Mouse (Mus musculus): ENCODE measurements around the gene Csk. TPM values are rescaled to one million over a fixed set of nuclear protein-coding genes. Genes with fewer than 3 reads are reported as not detected.

The Csk gene
- total and polyA plus RNA-seq, 2 experiments from 2014 or later: 46.3 to 135 TPM

DNA sequence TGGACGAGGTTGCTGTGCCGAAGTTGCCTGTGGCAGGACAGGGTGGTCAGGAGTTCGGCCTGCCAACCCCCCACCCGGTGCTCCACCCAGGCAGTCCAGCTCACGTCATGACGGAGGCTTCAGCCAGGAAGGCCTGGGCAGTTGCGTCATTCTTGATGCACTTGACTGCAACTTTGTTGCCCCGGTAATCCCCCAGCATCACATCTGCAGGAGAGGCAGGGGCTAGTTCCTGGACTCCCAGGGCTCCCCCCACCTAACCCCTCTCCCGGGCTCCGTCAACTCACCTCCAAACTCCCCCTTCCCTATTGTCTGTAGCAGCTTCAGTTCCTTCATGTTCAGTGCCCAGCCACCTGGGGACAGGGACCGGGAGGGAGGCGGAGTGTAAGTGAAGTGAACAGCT is 24.7 kb downstream of the Csk start:
- H3K36me3 ChIP-seq (ENCODE audit: insufficient read depth): peaks cover 76% of the 10 kb centered on the region
- ATAC-seq: no peak
- no peak for TF ChIP-seq CTCF (IDR thresholded peaks at IDR 0.05; ENCODE audit: low read depth)

GRCm38 (mm10) chr9:57627892-57628291 is 25.5 kb downstream of the Csk start:
- H3K4me3 ChIP-seq (ENCODE audit: low read depth, low read length): no peak overlapping the region
- WGBS: 91% methylated on average over 11 of the region's 11 CpGs
- DNase-seq (no peak), ATAC-seq (no peak)
- TF ChIP-seq CTCF (IDR thresholded peaks at IDR 0.05; ENCODE audit: low read depth): no peak
- no peaks in the 10 kb centered on the region for H3K4me1 ChIP-seq (ENCODE audit: insufficient read depth)
- H3K9ac ChIP-seq: no peak overlapping the region
- peaks cover 76% of the 10 kb centered on the region for H3K36me3 ChIP-seq (ENCODE audit: insufficient read depth)
- H3K27ac ChIP-seq (ENCODE audit: low read depth, low read length): no peak overlapping the region
- no peaks in the 10 kb centered on the region for H3K9me3 ChIP-seq (ENCODE audit: low read length)
- no peaks in the 10 kb centered on the region for H3K27me3 ChIP-seq (ENCODE audit: insufficient read depth, low read length)
- H3K4me2 ChIP-seq (ENCODE audit: low read depth): no peak overlapping the region

More for the DNA sequence above, 24.7 kb downstream of the Csk start:
- Histone ChIP-seq H3K27ac (ENCODE audit: low read depth, low read length) (no peak overlapping the region), H3K4me1 (ENCODE audit: insufficient read depth) (no peaks in the 10 kb centered on the region), H3K9me3 (ENCODE audit: low read length) (no peaks in the 10 kb centered on the region), H3K27me3 (ENCODE audit: insufficient read depth, low read length) (no peaks in the 10 kb centered on the region), H3K4me3 (ENCODE audit: low read depth, low read length) (no peak overlapping the region), H3K9ac (no peak overlapping the region), H3K4me2 (ENCODE audit: low read depth) (no peak overlapping the region)
- WGBS: 90% methylated on average over 12 of the region's 12 CpGs
- DNase-seq: no peak

- peaks cover 74% of the 10 kb centered on the region for H3K36me3 ChIP-seq (ENCODE audit: insufficient read depth)
- no peaks in the 10 kb centered on the region for H3K4me1 ChIP-seq (ENCODE audit: insufficient read depth)
- H3K4me3 ChIP-seq (ENCODE audit: low read depth, low read length): no peak overlapping the region
- ATAC-seq (no peak), DNase-seq (no peak)
- no peak overlapping the region for H3K9ac ChIP-seq
- no peak overlapping the region for H3K4me2 ChIP-seq (ENCODE audit: low read depth)
- WGBS: 95% methylated on average over 17 of the region's 17 CpGs
- H3K27me3 ChIP-seq (ENCODE audit: insufficient read depth, low read length): no peaks in the 10 kb centered on the region
- no peaks in the 10 kb centered on the region for H3K9me3 ChIP-seq (ENCODE audit: low read length)
- no peak overlapping the region for H3K27ac ChIP-seq (ENCODE audit: low read depth, low read length)
- no peak for TF ChIP-seq CTCF (IDR thresholded peaks at IDR 0.05; ENCODE audit: low read depth)
These were observed 26.2 kb downstream of the Csk start for GRCm38 (mm10) chr9:57627191-57627590.

GRCm38 (mm10) chr9:57625674-57626500 is 27.5 kb downstream of the Csk start:
- no peak overlapping the region for H3K9ac ChIP-seq
- no peak overlapping the region for H3K4me3 ChIP-seq (ENCODE audit: low read depth, low read length)
- H3K27ac ChIP-seq (ENCODE audit: low read depth, low read length): no peak overlapping the region
- H3K9me3 ChIP-seq (ENCODE audit: low read length): no peaks in the 10 kb centered on the region
- no peaks in the 10 kb centered on the region for H3K27me3 ChIP-seq (ENCODE audit: insufficient read depth, low read length)
- ATAC-seq (no peak), DNase-seq (no peak)
- H3K4me1 ChIP-seq (ENCODE audit: insufficient read depth): no peaks in the 10 kb centered on the region
- H3K4me2 ChIP-seq (ENCODE audit: low read depth): no peak overlapping the region
- peaks cover 61% of the 10 kb centered on the region for H3K36me3 ChIP-seq (ENCODE audit: insufficient read depth)
- TF ChIP-seq CTCF (IDR thresholded peaks at IDR 0.05; ENCODE audit: low read depth): no peak
- 72% methylated on average over 15 of the region's 15 CpGs for WGBS

DNA sequence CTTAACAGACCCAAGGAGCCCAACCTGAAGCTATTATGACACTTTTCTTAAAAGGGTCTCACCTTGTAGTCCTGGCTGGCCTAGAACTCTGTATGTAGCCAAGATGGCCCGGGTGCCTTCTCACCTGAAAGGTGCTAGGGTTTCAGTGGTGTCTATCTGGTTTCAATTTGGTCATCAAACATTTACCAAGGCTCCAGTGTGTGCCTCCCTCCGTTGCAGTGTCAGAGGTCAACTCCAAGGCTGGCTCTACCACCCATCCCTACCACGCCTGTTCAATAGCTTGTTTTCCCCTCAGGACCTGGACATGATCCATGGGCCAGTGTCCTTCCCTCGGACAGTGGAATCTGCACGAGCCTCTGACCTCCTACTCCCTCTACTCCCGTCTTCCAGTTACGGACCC is 29.1 kb downstream of the Csk start:
- no peak overlapping the region for H3K4me2 ChIP-seq (ENCODE audit: low read depth)
- no peaks in the 10 kb centered on the region for H3K9me3 ChIP-seq (ENCODE audit: low read length)
- no peak overlapping the region for H3K4me3 ChIP-seq (ENCODE audit: low read depth, low read length)
- no peak for TF ChIP-seq CTCF (IDR thresholded peaks at IDR 0.05; ENCODE audit: low read depth)
- WGBS: 90% methylated on average over 7 of the region's 7 CpGs
- H3K9ac ChIP-seq: no peak overlapping the region
- DNase-seq (no peak), ATAC-seq (no peak)
- no peaks in the 10 kb centered on the region for H3K4me1 ChIP-seq (ENCODE audit: insufficient read depth)
- H3K36me3 ChIP-seq (ENCODE audit: insufficient read depth): peaks cover 45% of the 10 kb centered on the region
- H3K27me3 ChIP-seq (ENCODE audit: insufficient read depth, low read length): no peaks in the 10 kb centered on the region
- no peak overlapping the region for H3K27ac ChIP-seq (ENCODE audit: low read depth, low read length)

DNA sequence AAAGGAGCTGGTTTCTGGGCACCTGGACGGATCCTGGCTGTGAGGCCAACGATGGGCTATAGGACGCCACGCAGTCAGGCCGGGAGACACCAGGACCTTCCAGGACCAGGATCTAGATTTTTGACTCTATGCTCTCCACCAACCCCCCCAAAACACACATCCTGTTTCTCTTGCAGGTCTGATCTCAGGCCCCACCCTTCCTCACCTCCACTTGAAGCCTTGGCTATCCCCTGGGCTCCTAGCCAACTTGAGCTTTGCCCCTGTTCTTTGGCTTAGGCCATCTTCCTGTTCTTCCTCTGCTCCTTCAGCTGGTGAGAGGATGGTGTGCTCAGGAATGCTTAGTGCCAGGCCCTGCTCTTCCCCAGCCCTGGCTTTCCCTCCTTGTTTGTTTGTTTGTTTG is 32.8 kb downstream of the Csk start, which contains the start of gene Lman1l:
Gene Lman1l, minus strand, starts transcription at position 101 of the 400 bp plus-strand sequence.
- Histone ChIP-seq H3K9ac (no peak within 1 kb of the TSS), H3K4me1 (ENCODE audit: insufficient read depth) (no peaks in the 10 kb centered on the region), H3K27me3 (ENCODE audit: insufficient read depth, low read length) (no peaks in the 10 kb centered on the region), H3K36me3 (ENCODE audit: insufficient read depth) (peaks cover 10% of the 10 kb centered on the region), H3K4me3 (ENCODE audit: low read depth, low read length) (no peak within 1 kb of the TSS), H3K4me2 (ENCODE audit: low read depth) (no peak within 1 kb of the TSS), H3K9me3 (ENCODE audit: low read length) (no peaks in the 10 kb centered on the region), H3K27ac (ENCODE audit: low read depth, low read length) (no peak within 1 kb of the TSS)
- ATAC-seq (no peak), DNase-seq (no peak)
- TF ChIP-seq CTCF (IDR thresholded peaks at IDR 0.05; ENCODE audit: low read depth): no peak
- WGBS: 92% methylated on average over 5 of the region's 5 CpGs

- Histone ChIP-seq H3K27me3 (ENCODE audit: insufficient read depth, low read length) (no peaks in the 10 kb centered on the region), H3K36me3 (ENCODE audit: insufficient read depth) (no peaks in the 10 kb centered on the region), H3K4me2 (ENCODE audit: low read depth) (no peak overlapping the region), H3K27ac (ENCODE audit: low read depth, low read length) (no peak overlapping the region), H3K9ac (no peak overlapping the region), H3K4me1 (ENCODE audit: insufficient read depth) (no peaks in the 10 kb centered on the region), H3K4me3 (ENCODE audit: low read depth, low read length) (no peak overlapping the region), H3K9me3 (ENCODE audit: low read length) (no peaks in the 10 kb centered on the region)
- no peak for TF ChIP-seq CTCF (IDR thresholded peaks at IDR 0.05; ENCODE audit: low read depth)
- DNase-seq: no peak
- WGBS: 81% methylated on average over 8 of the region's 8 CpGs
- ATAC-seq: no peak
These were observed 34.6 kb downstream of the Csk start for GRCm38 (mm10) chr9:57618854-57619253.

Measured in forebrain, postnatal 0 days (tissue).